Mouse (Mus musculus): ENCODE measurements around the gene Gm35315.
"Not testable (repeated sequence)": the region's sequence is repeated elsewhere in the genome, so short reads cannot be mapped to it uniquely, and the experiment has no call there.

The Gm35315 gene

DNA sequence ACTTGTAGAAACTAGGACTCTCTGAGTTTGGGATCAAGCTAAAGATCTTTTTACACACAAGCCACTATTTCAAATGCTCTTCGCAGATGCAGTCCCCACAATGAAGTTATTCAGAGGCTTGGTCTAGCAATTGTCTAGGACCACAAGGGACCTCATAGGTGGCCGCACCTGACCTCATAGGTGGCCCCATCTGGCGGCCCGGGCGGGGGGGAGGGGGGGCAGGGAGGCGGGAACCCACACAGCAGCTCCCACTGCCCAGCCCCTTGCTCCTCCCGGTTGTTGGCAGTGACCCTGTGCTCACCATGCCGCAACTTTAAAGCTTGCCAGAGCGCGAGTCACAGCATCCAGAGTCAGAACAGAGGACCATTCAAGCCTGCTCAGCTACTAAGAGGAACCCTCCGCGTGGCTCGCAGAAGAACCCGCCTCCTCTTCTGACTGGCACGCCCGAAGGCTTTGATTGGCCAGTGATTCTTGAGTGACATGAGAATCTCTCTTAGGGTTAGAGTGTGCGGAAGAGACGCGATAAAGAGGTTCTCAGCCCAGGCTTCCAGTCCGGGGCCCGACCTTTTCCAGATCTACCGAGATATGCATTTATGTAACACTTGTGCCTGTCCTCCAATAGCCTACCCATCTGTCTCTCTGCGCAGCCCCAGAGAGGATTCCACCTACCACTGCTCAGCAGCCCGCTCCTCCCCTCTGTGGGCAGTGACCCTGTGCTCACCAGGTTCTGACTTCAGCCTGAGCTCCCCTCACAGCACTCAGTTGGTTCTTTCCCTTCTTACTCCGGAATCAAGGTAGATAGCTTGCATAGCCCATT lies at the start of gene Gm35315:
TSS of gene Gm35315 (minus strand) at position 391 of the 817 bp plus-strand sequence.
- peak; percentile 72 to 79 for DNase-seq (ENCODE audit: low spot score in 2 of 2)

DNA sequence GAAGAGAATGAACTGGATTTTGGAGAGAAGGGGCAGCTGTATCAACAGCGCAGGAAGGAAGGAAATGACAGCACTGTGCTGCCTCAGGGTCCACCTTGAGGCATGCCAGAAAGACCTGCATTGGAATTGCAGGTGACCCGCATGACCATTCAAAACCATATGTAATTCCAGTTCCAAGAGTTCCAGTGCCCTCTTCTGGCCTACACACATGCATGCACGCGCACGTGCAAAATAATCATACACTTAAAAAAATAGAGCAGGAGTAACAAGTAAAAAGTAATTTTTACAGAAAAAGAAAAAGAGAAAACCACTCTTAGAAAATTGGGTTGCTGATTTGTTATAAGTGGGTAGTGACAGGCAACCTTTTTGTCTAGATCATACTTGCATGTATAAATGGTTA lies 48.8 kb upstream of the Gm35315 start:
- no peak for DNase-seq (ENCODE audit: low spot score in 2 of 2)

GRCm38 (mm10) chr5:110142309-110142708 lies 48.1 kb upstream of the Gm35315 start:
- DNase-seq (ENCODE audit: low spot score in 2 of 2) = no peak

DNA sequence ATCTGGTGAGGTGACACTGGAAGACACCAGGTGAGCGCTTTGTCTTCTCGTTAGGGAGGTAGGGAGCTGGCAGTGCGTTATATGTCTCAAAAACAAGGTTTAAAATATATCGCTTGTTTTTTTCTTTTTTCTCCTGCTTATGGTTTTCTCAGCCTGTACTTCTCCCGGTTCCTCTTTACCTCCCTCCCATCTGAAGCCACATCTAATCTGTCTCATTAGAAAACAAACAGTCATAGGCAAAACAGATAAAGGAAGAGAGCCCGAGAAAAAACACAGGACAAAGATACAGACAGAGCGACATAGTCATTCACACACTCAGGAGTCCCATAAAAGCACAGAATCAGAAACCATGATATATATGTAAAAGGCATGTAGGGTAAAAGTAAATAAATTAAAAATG lies 46.2 kb upstream of the Gm35315 start:
- DNase-seq (ENCODE audit: low spot score in 2 of 2) = no peak

GRCm38 (mm10) chr5:110139325-110139724 lies 45.1 kb upstream of the Gm35315 start:
- DNase-seq (ENCODE audit: low spot score in 2 of 2) = no peak

DNA sequence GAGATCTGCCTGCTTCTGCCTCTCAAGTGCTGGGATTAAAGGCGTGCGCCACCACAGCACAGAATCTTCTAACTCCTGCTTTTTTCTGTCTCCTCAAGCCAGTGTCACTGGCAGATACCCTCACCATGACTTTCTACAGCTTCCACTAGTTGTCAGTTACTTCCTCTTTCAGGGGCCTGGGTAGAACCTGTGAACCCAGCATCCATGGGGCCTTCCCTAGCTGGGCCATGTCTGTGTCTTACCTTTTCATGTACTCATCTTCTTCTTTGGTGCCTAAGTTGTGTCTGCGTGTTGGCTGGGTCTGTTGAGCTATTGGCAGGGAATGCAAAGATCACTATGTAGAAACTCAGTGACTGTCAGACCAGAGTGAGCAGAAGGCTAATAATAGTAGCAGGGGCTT lies 43.6 kb upstream of the Gm35315 start:
- no peak for DNase-seq (ENCODE audit: low spot score in 2 of 2)

DNA sequence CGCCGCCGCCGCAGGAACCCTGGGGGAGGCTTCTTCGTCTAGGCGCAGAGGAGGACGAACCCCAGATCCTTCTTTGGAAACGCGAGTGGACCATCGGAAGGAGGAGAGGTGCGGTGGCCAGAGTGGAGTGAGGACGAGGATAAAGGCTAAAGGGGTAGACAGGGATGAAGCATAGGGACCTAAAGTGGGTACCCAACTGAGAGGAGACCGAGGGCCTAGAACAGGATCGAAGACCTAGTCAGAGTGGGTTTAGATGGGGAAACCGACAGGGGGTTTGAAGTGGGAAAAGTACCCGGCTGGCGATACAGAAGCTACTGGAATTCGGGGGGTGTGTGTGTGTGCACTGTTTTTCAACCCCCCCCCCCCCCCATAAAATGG lies 41.9 kb upstream of the Gm35315 start:
- DNase-seq (ENCODE audit: low spot score in 2 of 2) = no peak

GRCm38 (mm10) chr5:110135293-110136086 lies 41.3 kb upstream of the Gm35315 start, which contains the start of gene Chfr:
TSS of gene Chfr (plus strand) at chr5:110135842.
- DNase-seq (ENCODE audit: low spot score in 2 of 2) = peak; percentile 99 to 100

DNA sequence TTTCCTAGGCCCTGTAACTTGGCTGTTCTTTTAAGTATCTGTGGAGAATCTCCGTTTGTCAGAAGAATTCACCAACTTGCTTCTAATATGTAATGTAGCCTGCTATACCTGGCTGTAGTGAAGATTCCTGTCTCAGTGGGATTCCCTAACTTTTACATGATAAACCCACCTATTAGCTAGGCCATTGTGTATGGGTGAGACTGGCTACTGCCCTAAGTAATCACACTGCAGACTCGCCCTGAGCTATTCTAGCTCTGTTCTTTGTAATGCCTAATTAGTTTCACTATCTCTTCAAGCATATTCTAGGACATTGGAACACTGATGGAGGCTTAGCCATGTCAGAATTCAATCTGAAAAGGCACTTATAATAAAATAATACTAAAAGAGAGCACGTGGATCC lies 28.2 kb upstream of the Gm35315 start:
- DNase-seq (ENCODE audit: low spot score in 2 of 2) = not testable (repeated sequence)

- peak; percentile 75 to 82 for DNase-seq (ENCODE audit: low spot score in 2 of 2)
These were observed 15.8 kb upstream of the Gm35315 start, which contains the start of gene Zfp605 for GRCm38 (mm10) chr5:110109991-110110441. TSS of gene Zfp605 (plus strand) at chr5:110110092.

- peak in 1 of 2 experiments; percentile 93 for DNase-seq (ENCODE audit: low spot score in 2 of 2)
These were observed 14.0 kb upstream of the Gm35315 start for GRCm38 (mm10) chr5:110108305-110108628.

DNA sequence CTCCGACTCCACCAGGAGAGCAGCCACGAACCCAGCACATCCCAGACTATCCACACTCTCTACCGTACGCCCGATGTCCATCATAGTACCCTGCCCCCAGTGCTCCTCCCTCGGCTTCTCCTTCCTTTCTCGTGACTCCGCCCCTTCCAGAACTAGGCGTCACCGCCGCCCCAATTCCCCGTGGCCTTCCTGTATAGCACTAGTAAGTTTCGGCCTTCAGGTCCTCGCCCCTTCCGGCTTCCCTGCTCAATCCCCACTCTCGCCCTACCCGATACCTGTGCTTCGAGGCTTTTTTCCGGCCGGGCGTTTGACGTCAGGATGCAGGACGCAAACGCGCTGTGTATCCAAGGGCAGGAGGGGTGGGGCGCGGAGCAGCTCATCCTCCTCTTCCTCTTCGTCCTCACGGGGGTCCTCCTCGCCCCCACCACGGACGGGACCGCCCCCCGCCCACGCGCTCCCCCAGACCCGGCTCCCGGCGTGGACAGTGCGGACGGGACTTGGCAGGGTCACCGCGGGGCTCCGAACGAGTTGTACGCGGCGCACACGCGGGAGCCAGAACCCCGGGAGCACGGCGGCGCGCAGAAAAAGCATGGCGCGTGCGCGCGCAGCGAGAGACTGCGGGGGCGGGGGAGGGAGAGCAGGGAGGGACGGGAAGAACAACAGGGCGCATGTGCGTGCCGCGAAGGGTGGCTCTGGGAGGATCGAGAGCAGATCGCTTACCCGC lies 13.5 kb upstream of the Gm35315 start, which contains the start of gene Gtpbp6:
TSS of gene Gtpbp6 (minus strand) at position 617 of the 724 bp plus-strand sequence.
- peak; percentile 82 to 85 for DNase-seq (ENCODE audit: low spot score in 2 of 2)

DNA sequence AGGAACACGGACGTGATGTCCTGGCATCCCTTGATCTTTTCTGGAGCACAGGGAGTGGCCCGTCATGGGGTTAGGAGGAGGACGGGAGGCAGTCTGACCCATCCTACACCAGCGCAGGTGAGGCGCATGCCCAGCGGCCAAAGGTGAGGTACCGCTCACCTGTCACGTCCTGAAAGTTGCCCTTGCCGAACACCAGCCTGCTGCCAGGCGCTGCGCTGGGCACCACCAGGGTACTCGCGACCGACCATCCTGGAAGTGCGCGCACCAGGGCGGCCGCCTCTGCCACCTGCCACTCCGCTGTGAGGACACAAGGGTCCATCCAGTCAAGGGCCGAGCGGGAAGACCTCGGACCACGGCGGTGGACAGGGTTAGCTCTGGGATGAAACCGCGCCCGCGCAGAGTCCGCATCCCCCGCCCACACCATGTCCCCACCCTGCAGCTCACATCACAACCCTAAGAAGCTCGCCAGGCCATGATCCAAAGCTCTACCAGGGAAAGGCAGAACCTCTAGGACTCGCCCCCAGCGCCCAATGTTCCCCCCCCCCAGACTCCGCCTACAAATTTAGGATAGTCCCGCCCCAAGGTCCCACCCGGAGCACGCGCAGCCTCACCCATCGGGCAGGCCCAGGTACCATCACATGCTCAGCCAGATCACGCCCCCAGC lies 12.8 kb upstream of the Gm35315 start:
- no peak for DNase-seq (ENCODE audit: low spot score in 2 of 2)

GRCm38 (mm10) chr5:110106140-110106871 lies 12.1 kb upstream of the Gm35315 start:
- no peak for DNase-seq (ENCODE audit: low spot score in 2 of 2)

GRCm38 (mm10) chr5:110104616-110105380 lies 10.6 kb upstream of the Gm35315 start:
- DNase-seq (ENCODE audit: low spot score in 2 of 2) = no peak

DNA sequence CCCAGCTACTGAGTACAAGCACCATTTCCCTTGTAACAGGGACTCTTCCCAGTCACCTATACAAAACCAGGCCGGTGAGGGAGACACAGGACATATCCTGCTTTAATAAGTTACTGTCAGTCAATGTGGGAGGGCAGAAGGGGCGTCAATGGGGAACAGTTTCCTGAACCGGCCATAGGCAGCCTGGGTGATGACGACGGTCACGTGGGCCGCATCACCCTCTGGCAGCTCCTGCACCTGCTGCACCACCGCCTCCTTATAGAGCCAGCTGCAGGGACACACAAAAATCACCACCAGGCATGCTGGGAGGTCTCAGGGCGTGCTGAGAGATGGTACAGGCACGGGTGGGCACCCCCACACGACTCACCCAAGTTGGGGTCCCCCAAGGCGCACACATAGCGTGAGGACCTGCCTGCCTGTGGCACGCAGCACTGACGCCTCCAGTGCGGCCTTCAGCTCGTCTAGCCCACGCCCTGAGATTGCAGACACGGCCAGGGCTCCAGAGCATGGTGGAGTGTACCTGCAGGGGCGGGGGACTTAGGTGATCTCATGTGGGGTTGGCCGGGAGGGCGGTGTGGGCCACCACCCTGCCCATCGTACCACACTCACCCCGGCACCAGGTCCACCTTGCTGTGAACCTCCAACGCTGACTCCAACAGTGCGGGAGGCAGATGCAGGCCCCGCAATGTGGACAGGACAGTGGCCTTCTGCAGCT lies 9.8 kb upstream of the Gm35315 start:
- no peak for DNase-seq (ENCODE audit: low spot score in 2 of 2)

DNA sequence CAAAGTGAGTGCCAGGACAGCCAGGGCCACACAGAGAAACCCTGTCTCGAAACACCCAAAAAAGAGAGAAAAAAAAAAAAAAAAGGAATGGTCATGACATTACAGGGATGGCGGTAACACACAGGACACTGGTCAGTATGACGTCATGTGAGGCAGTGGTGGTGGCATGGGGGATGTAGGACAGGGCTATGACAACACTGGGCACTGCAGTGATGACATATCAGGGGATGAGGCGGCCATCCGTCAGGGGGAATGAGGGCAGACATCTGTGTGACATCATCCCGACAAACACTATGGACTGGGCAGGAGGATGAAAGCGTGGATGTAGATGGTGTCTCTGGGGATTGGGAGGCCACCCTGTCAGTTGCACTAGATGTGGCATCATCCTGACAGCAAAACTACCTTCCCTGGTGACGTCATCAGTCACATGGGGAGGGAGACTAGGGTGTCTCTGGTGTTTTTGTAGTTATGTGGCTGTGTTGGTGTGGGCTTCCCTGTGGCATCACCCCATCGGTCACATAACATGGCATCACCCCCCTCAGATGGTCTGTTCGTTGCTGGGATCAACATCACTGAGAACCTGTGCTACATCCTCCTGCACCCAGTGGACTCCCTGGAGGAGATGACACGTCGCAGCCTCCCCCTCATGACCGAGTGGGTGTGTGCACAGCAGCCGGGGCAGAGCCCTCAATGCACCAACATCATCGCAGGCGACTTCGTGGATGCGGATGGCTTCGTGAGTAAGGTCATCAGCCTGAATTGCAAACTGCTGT lies 8.8 kb upstream of the Gm35315 start:
- no peak for DNase-seq (ENCODE audit: low spot score in 2 of 2)

DNA sequence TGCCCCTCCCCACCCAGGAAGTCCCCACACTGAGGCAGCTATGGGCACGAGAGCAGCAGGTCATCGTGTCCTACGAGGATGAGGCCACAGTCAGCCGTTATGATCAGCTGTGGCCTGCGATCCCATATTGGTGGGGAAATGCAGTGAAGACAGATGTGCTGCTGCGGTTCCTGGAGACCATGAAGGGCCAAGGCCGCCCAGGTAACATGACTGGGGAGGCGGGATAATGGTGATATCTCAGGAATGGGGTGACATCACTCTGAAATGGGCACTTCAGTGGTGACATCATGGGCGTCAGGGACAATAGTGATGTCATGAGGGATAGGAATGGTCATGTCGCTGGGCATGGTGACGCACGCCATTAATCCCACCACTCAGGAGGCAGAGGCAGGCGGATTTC lies 8.2 kb upstream of the Gm35315 start:
- no peak for DNase-seq (ENCODE audit: low spot score in 2 of 2)
